Mouse (Mus musculus): ENCODE data around the gene Bcl11b.

GRCm38 (mm10) chr12:108003483-108003882 is at the start of gene Bcl11b:
- TF ChIP-seq POLR2AphosphoS2 (IDR thresholded peaks at IDR 0.05; ENCODE audit: insufficient read length, low read depth) (no peak), POLR2A (IDR thresholded peaks at IDR 0.05; ENCODE audit: insufficient read length, low read depth) (no peak), MAX (IDR thresholded peaks at IDR 0.05; ENCODE audit: low read depth) (no peak)

Measured in myocyte (in vitro differentiated cells).